Mouse (Mus musculus) bone marrow macrophage, adult 2 months (primary cell): ENCODE measurements around the gene Neurl2.

ENCODE experiments used
- CTCF ChIP-seq: IDR thresholded peaks from 2 replicates; pipeline ENCODE4 v1.5.1; 2012; ENCODE audit warnings: low read depth, mild to moderate bottlenecking, low read length, moderate library complexity
- POLR2A ChIP-seq: IDR thresholded peaks from 2 replicates; pipeline ENCODE4 v1.6.1; 2012; ENCODE audit warnings: mild to moderate bottlenecking, low read depth, low read length, borderline replicate concordance

GRCm38 (mm10) chr2:164804533-164805331, 28.5 kb downstream of the Neurl2 start, which contains the start of the genes Acot8 and Zswim3:
- TF ChIP-seq CTCF (no peak), POLR2A (peak; percentile 82; the same call in 1 of the 2 replicates)
